Mouse (Mus musculus) testis, adult 2 months (tissue): ENCODE data around the gene Med9. TPM values are rescaled to one million over a fixed set of nuclear protein-coding genes. Genes with fewer than 3 reads are reported as not detected.
A peak's percentile ranks its signal among the peaks of the same experiment; 100 is the strongest.

Source experiments
- H3K27ac ChIP-seq: fragments of 200-500 bp; 2 replicates; pipeline ENCODE4 v1.5.1; 2012; ENCODE audit warnings: low read depth, low read length; ENCODE audit not compliant: control insufficient read depth, insufficient read depth
- H3K27me3 ChIP-seq: fragments of 200-500 bp; 2 replicates; pipeline ENCODE4 v1.6.1; 2012; ENCODE audit warnings: mild to moderate bottlenecking, low read length, moderate library complexity; ENCODE audit not compliant: control insufficient read depth, insufficient read depth
- H3K36me3 ChIP-seq: fragments of 200-500 bp; 2 replicates; pipeline ENCODE4 v1.6.1; 2012; ENCODE audit warnings: mild to moderate bottlenecking, low read length; ENCODE audit not compliant: control insufficient read depth, insufficient read depth
- H3K4me1 ChIP-seq: fragments of 200-500 bp; 2 replicates; pipeline ENCODE4 v1.6.1; 2012; ENCODE audit warnings: low read length; ENCODE audit not compliant: control insufficient read depth, insufficient read depth
- H3K4me3 ChIP-seq: fragments of 200-500 bp; 2 replicates; pipeline ENCODE4 v1.5.1; 2012; ENCODE audit warnings: low read depth, mild to moderate bottlenecking, low read length, moderate library complexity, mixed read lengths; ENCODE audit not compliant: control insufficient read depth
- CTCF ChIP-seq: fragments of 200-500 bp; IDR thresholded peaks from 2 replicates; pipeline ENCODE4 v1.5.1; 2012; ENCODE audit warnings: low read depth, mild to moderate bottlenecking, inconsistent platforms, low read length, moderate library complexity; ENCODE audit not compliant: control insufficient read depth, insufficient read depth, insufficient replicate concordance
- POLR2A ChIP-seq: fragments of 200-500 bp; IDR thresholded peaks from 2 replicates; pipeline ENCODE4 v1.6.1; 2012; ENCODE audit warnings: low read depth, mild to moderate bottlenecking, inconsistent platforms, low read length, moderate library complexity; ENCODE audit not compliant: control insufficient read depth
- polyA plus RNA-seq: library from polyadenylated mRNA; depleted of rRNA; stranded (reverse); fragments of >200 nt; gene quantifications from 2 replicates; pipeline ENCODE4 v1.2.3, GENCODE M21; 2012

Med9 gene
- polyA plus RNA-seq, 1 experiment: 74.5 TPM

- TF ChIP-seq POLR2A: no peak
- no peak for TF ChIP-seq CTCF
- no peaks in the 10 kb centered on the region for H3K36me3 ChIP-seq
- no peaks in the 10 kb centered on the region for H3K27me3 ChIP-seq
- peak overlapping the region; percentile 94 for H3K27ac ChIP-seq
- no peaks in the 10 kb centered on the region for H3K4me1 ChIP-seq
- H3K4me3 ChIP-seq: peak overlapping the region; percentile 96
These were observed 378 bp downstream of the Med9 start for GRCm38 (mm10) chr11:59948401-59948767.

GRCm38 (mm10) chr11:59952892-59953291 is 4.9 kb downstream of the Med9 start:
- H3K4me3 ChIP-seq: no peak overlapping the region
- no peaks in the 10 kb centered on the region for H3K36me3 ChIP-seq
- TF ChIP-seq POLR2A (no peak), CTCF (no peak)
- H3K4me1 ChIP-seq: no peaks in the 10 kb centered on the region; the same call in 1 of the 2 replicates
- no peak overlapping the region for H3K27ac ChIP-seq
- no peaks in the 10 kb centered on the region for H3K27me3 ChIP-seq

- TF ChIP-seq CTCF: no peak
- no peak for TF ChIP-seq POLR2A
- Histone ChIP-seq H3K4me3 (no peak overlapping the region), H3K27me3 (no peaks in the 10 kb centered on the region), H3K27ac (no peak overlapping the region; the same call in 1 of the 2 replicates), H3K36me3 (no peaks in the 10 kb centered on the region; the same call in 1 of the 2 replicates), H3K4me1 (peaks cover 10% of the 10 kb centered on the region)
These were observed 8.7 kb downstream of the Med9 start for GRCm38 (mm10) chr11:59956749-59957148.

GRCm38 (mm10) chr11:59959453-59959852 is 11.4 kb downstream of the Med9 start:
- no peaks in the 10 kb centered on the region for H3K27me3 ChIP-seq
- peaks cover 11% of the 10 kb centered on the region for H3K4me1 ChIP-seq
- no peaks in the 10 kb centered on the region; the same call in 1 of the 2 replicates for H3K36me3 ChIP-seq
- TF ChIP-seq CTCF: no peak
- H3K27ac ChIP-seq: peak overlapping the region; percentile 61
- no peak overlapping the region for H3K4me3 ChIP-seq

GRCm38 (mm10) chr11:59960476-59961337 is 12.7 kb downstream of the Med9 start:
- Histone ChIP-seq H3K4me3 (no peak overlapping the region), H3K27ac (peak overlapping the region; percentile 61), H3K4me1 (peaks cover 16% of the 10 kb centered on the region), H3K27me3 (no peaks in the 10 kb centered on the region), H3K36me3 (no peaks in the 10 kb centered on the region; the same call in 1 of the 2 replicates)
- TF ChIP-seq POLR2A: peak; percentile 51; the same call in 1 of the 2 replicates
- 0 out of 2 replicates have a peak, but pooled peaks have one; percentile 7 for TF ChIP-seq CTCF

GRCm38 (mm10) chr11:59961338-59961875 is 13.4 kb downstream of the Med9 start:
- TF ChIP-seq CTCF (no peak), POLR2A (no peak)
- Histone ChIP-seq H3K4me1 (peaks cover 19% of the 10 kb centered on the region), H3K27ac (peak overlapping the region; percentile 61), H3K27me3 (no peaks in the 10 kb centered on the region), H3K36me3 (no peaks in the 10 kb centered on the region; the same call in 1 of the 2 replicates), H3K4me3 (no peak overlapping the region)

GRCm38 (mm10) chr11:59962590-59962989 is 14.6 kb downstream of the Med9 start:
- Histone ChIP-seq H3K27me3 (no peaks in the 10 kb centered on the region), H3K4me1 (peaks cover 19% of the 10 kb centered on the region), H3K27ac (peak overlapping the region; percentile 26; the same call in 1 of the 2 replicates), H3K36me3 (no peaks in the 10 kb centered on the region; the same call in 1 of the 2 replicates), H3K4me3 (no peak overlapping the region)
- no peak for TF ChIP-seq CTCF
- no peak for TF ChIP-seq POLR2A
